Mouse (Mus musculus): ENCODE measurements around the gene Dnaja3. TPM values are rescaled to one million over a fixed set of nuclear protein-coding genes. Genes with fewer than 3 reads are reported as not detected.
"Not testable (repeated sequence)": the region's sequence is repeated elsewhere in the genome, so short reads cannot be mapped to it uniquely, and the experiment has no call there.

The Dnaja3 gene
- polyA plus RNA-seq, 1 experiment from 2014 or later, result 58.0 TPM

- Histone ChIP-seq H3K4me2 (replicated peaks) (peak overlapping the region; percentile 96; the same call in 1 of the 2 replicates), H3K4me3 (no peak overlapping the region), H3K27me3 (no peaks in the 10 kb centered on the region), H3K27ac (replicated peaks) (no peak overlapping the region), H3K4me1 (peaks cover 31% of the 10 kb centered on the region), H3K9ac (replicated peaks) (0 out of 2 replicates have a peak overlapping the region, but pooled peaks have one; percentile 83), H3K36me3 (peaks cover 7% of the 10 kb centered on the region; the same call in 1 of the 2 replicates), H3K9me3 (no peaks in the 10 kb centered on the region)
- WGBS, result 68% methylated on average over 4 of the region's 4 CpGs
- ATAC-seq (replicated peaks), result no peak
These were observed 42.9 kb downstream of the Dnaja3 start for GRCm38 (mm10) chr16:4682628-4683179.

DNA sequence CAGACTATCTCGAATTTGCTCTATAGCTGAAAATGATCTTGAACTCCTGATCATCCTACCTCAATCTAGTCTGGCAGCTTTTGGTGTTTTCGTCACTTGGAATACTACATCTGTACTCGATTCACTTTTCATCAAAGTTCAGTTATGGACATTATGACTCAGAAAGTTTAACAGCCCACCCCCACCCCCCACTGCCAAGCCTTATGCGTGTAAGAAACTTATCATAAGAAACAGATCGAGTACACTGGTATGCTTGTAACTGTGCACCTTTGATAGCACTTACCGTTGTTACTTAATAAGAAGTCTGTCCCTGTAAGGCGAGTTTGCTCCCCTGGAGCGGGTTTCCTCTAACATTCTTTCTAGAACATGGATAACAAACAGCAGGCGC lies 43.4 kb downstream of the Dnaja3 start:
- Histone ChIP-seq H3K36me3 (peaks cover 12% of the 10 kb centered on the region), H3K27me3 (no peaks in the 10 kb centered on the region), H3K4me2 (replicated peaks) (peak overlapping the region; percentile 96), H3K9me3 (no peaks in the 10 kb centered on the region), H3K9ac (replicated peaks) (peak overlapping the region; percentile 83), H3K4me3 (peak overlapping the region; percentile 73), H3K27ac (replicated peaks) (peak overlapping the region; percentile 85), H3K4me1 (peaks cover 31% of the 10 kb centered on the region)
- ATAC-seq (replicated peaks), result no peak
- WGBS, result 31% methylated on average over 9 of the region's 9 CpGs

DNA sequence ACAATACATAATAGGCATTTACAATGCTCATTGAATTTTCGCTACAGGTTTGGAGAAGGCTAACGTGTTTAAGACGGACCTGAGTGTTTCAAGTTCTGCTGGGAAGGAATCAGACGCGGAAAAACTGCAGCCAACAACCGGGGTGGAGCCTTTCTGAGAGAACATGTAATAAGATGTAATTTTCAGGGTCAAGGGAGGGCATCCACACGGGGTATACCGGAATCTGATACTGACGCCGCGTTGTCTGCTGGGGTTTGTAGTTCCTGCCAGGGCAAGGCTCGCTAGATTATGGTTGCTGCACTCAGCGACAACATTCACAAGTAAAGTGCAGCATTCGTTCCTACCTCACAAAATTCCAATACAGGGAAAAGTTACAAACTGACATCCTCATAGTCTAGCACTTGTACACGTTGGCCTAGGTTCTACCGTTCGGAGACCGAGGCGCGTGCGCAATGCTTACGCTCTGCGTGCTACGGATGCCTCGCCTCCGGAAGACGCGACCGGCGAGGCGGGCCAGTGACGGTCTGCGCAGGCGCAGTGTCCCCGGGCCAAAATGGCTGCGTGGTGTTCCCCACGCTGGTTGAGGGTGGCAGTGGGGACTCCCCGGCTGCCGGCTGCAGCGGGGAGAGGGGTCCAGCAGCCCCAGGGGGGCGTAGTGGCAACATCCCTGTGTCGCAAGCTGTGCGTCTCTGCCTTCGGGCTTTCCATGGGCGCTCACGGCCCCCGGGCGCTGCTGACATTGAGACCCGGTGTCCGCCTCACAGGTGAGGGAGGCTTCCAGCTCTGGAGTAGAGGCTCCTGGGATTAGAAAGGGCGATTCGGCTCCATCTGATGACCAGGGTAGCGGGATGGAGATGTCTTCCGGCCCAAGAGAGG lies 44.0 kb downstream of the Dnaja3 start:
- peak; percentile 92 for ATAC-seq (replicated peaks)
- H3K36me3 ChIP-seq, result peaks cover 15% of the 10 kb centered on the region
- H3K4me3 ChIP-seq, result peak overlapping the region; percentile 73
- H3K9ac ChIP-seq (replicated peaks), result peak overlapping the region; percentile 83
- H3K4me2 ChIP-seq (replicated peaks), result peak overlapping the region; percentile 96
- H3K27ac ChIP-seq (replicated peaks), result peak overlapping the region; percentile 85
- under 1% methylated on average over 54 of the region's 54 CpGs for WGBS
- peaks cover 26% of the 10 kb centered on the region for H3K4me1 ChIP-seq
- no peaks in the 10 kb centered on the region for H3K27me3 ChIP-seq
- no peaks in the 10 kb centered on the region for H3K9me3 ChIP-seq

DNA sequence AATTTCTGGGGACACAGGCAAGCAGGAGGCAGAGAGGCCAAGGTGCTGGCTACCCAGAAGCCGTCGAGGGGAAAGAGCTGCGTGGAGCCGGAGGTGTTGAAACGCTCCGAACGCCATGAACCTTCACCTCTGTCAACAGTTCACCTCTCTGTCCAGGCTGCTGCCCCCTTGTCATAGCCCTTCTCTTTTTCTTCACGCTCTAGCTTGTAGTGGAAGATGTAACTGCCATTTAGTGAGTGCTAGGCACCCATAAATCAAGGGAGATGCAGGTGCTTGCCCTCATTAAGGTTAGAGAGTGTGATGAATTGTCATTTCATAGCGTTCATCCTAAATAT lies 44.6 kb downstream of the Dnaja3 start:
- Histone ChIP-seq H3K27me3 (no peaks in the 10 kb centered on the region), H3K9ac (replicated peaks) (peak overlapping the region; percentile 83), H3K4me3 (peak overlapping the region; percentile 73), H3K36me3 (peaks cover 21% of the 10 kb centered on the region), H3K4me2 (replicated peaks) (peak overlapping the region; percentile 96), H3K4me1 (peaks cover 22% of the 10 kb centered on the region), H3K9me3 (no peaks in the 10 kb centered on the region), H3K27ac (replicated peaks) (peak overlapping the region; percentile 85; the same call in 1 of the 2 replicates)
- WGBS, result 1% methylated on average over 9 of the region's 9 CpGs
- ATAC-seq (replicated peaks), result no peak; the same call in 1 of the 2 replicates

DNA sequence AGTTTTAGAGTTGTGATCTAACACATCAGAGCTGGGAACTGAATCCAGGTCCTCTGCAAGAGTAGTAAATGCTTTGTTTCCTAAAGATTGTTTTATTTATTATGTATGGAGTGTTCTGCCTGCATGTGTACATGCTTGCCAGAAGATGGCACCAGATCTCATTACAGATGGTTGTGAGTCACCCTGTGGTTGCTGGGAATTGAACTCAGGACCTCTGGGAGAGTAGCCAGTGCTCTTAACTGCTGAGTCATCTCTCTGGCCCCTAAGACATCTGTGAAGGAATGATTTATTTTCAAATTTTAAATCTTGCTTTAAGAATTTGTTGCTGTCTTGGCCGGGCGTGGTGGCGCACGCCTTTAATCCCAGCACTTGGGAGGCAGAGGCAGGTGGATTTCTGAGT lies 49.6 kb downstream of the Dnaja3 start:
- Histone ChIP-seq H3K36me3 (peaks cover 64% of the 10 kb centered on the region), H3K4me1 (peaks cover 13% of the 10 kb centered on the region)
- H3K9me3 ChIP-seq; ATAC-seq (replicated peaks); H3K27ac ChIP-seq (replicated peaks); H3K9ac ChIP-seq (replicated peaks); H3K4me3 ChIP-seq; H3K4me2 ChIP-seq (replicated peaks); H3K27me3 ChIP-seq: not testable (repeated sequence)
- WGBS, result 98% methylated on average over 4 of the region's 4 CpGs

- Histone ChIP-seq H3K36me3 (peaks cover 88% of the 10 kb centered on the region), H3K4me2 (replicated peaks) (no peak overlapping the region), H3K27me3 (no peaks in the 10 kb centered on the region), H3K9me3 (no peaks in the 10 kb centered on the region), H3K27ac (replicated peaks) (no peak overlapping the region), H3K4me3 (no peak overlapping the region), H3K4me1 (no peaks in the 10 kb centered on the region), H3K9ac (replicated peaks) (no peak overlapping the region)
- ATAC-seq (replicated peaks), result no peak
- 93% methylated on average over 3 of the region's 3 CpGs for WGBS
These were observed 61.4 kb downstream of the Dnaja3 start for GRCm38 (mm10) chr16:4701211-4701610.

DNA sequence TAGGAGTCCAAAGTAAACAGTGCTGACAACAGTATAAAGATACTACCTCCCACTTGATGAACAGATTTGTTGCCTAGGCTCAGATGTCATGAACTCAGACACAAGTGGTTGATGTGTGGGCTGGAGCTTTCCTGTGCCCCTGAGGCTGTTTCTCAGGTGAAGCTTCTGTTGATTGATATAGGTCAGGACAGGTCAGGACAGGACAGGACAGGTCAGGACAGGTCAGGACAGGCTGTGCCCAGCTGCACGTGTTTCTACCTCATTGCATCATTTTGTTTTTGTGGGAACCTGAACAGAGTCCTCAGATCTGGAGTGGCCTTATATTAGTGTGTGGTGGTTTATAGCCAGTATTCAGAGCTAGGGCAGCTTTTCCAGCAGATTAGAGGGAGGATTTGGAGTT lies 62.9 kb downstream of the Dnaja3 start:
- 85% methylated on average over 1 of the region's 1 CpGs for WGBS

GRCm38 (mm10) chr16:4705541-4705940 lies 65.8 kb downstream of the Dnaja3 start:
- WGBS, result 75% methylated on average over 4 of the region's 4 CpGs
- Histone ChIP-seq H3K27me3 (no peaks in the 10 kb centered on the region), H3K4me1 (no peaks in the 10 kb centered on the region), H3K27ac (replicated peaks) (no peak overlapping the region), H3K4me2 (replicated peaks) (no peak overlapping the region), H3K4me3 (no peak overlapping the region), H3K9ac (replicated peaks) (no peak overlapping the region), H3K9me3 (no peaks in the 10 kb centered on the region), H3K36me3 (peaks cover 79% of the 10 kb centered on the region)
- ATAC-seq (replicated peaks), result no peak

More for the DNA sequence above, 62.9 kb downstream of the Dnaja3 start:
- H3K4me2 ChIP-seq (replicated peaks), result no peak overlapping the region
- H3K27ac ChIP-seq (replicated peaks), result no peak overlapping the region
- ATAC-seq (replicated peaks), result no peak
- H3K9me3 ChIP-seq, result no peaks in the 10 kb centered on the region
- H3K27me3 ChIP-seq, result no peaks in the 10 kb centered on the region
- H3K4me1 ChIP-seq, result no peaks in the 10 kb centered on the region
- no peak overlapping the region for H3K4me3 ChIP-seq
- H3K9ac ChIP-seq (replicated peaks), result no peak overlapping the region
- peaks cover 87% of the 10 kb centered on the region for H3K36me3 ChIP-seq

DNA sequence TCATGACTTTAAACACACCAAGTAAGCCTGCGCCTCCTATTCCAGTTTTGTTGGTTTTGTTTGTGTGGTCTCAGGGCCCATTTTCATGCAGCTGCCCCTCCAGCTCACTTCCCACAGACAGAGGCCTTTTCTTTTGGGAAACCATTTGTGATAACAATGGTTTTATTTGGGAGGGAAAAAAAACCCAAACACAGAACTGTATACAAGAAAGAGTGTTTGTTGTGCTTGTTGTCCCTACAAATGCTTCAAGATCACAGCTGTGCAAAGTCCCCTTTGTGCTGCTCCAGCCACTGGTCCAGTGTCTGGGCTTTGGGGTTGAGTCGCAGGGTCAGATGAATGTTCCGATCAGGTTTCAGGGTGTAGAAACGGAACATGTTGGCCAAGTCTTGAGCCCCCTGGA lies 71.4 kb downstream of the Dnaja3 start:
- Histone ChIP-seq H3K27ac (replicated peaks) (no peak overlapping the region), H3K27me3 (no peaks in the 10 kb centered on the region), H3K9ac (replicated peaks) (no peak overlapping the region), H3K9me3 (no peaks in the 10 kb centered on the region), H3K4me1 (no peaks in the 10 kb centered on the region), H3K4me3 (no peak overlapping the region), H3K36me3 (peaks cover 69% of the 10 kb centered on the region), H3K4me2 (replicated peaks) (no peak overlapping the region)
- no peak for ATAC-seq (replicated peaks)
- WGBS, result 92% methylated on average over 4 of the region's 4 CpGs

GRCm38 (mm10) chr16:4713861-4714710 lies 74.3 kb downstream of the Dnaja3 start:
- no peaks in the 10 kb centered on the region for H3K27me3 ChIP-seq
- H3K27ac ChIP-seq (replicated peaks), result no peak overlapping the region
- H3K4me2 ChIP-seq (replicated peaks), result no peak overlapping the region
- ATAC-seq (replicated peaks), result no peak
- 94% methylated on average over 17 of the region's 17 CpGs for WGBS
- H3K36me3 ChIP-seq, result peaks cover 47% of the 10 kb centered on the region
- H3K9me3 ChIP-seq, result no peaks in the 10 kb centered on the region
- no peak overlapping the region for H3K4me3 ChIP-seq
- H3K4me1 ChIP-seq, result peaks cover 10% of the 10 kb centered on the region
- no peak overlapping the region for H3K9ac ChIP-seq (replicated peaks)

- H3K27me3 ChIP-seq, result no peaks in the 10 kb centered on the region
- no peak overlapping the region for H3K27ac ChIP-seq (replicated peaks)
- H3K9me3 ChIP-seq, result no peaks in the 10 kb centered on the region
- peak overlapping the region; percentile 63; the same call in 1 of the 2 replicates for H3K9ac ChIP-seq (replicated peaks)
- H3K36me3 ChIP-seq, result peaks cover 20% of the 10 kb centered on the region
- H3K4me2 ChIP-seq (replicated peaks), result peak overlapping the region; percentile 77
- ATAC-seq (replicated peaks), result no peak
- peaks cover 14% of the 10 kb centered on the region for H3K4me1 ChIP-seq
- 54% methylated on average over 3 of the region's 3 CpGs for WGBS
- peak overlapping the region; percentile 73 for H3K4me3 ChIP-seq
These were observed 78.1 kb downstream of the Dnaja3 start for GRCm38 (mm10) chr16:4717866-4718265.

Measured in forebrain, embryonic 15.5 days (tissue).